Mouse (Mus musculus): ENCODE measurements around the gene Agxt2. TPM values are rescaled to one million over a fixed set of nuclear protein-coding genes. Genes with fewer than 3 reads are reported as not detected.
A peak's percentile ranks its signal among the peaks of the same experiment; 100 is the strongest.

Agxt2 gene
- polyA plus RNA-seq, 1 experiment from 2014 or later: 0.40 TPM

DNA sequence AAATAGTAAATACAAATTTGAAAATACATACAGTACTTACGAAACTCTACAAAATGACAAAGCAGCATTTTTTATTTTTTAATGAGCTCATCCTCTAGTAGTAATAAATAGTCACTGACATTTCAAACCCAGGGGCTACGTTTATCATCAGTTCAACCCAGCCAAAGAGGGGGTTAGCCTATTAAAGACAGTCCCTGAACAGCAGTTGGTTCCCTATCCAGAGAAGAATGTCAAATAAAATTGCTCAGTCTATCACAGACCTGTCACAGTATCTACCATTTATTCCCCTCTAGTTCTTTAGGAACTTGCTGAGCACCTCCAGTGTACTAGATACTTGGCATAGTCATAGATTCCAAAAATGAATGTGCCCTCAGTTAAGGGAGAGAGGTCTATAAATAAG, 28.9 kb downstream of the Agxt2 start:
- Histone ChIP-seq H3K27ac (no peak overlapping the region), H3K4me1 (peaks cover 4% of the 10 kb centered on the region; the same call in 1 of the 2 replicates), H3K36me3 (no peaks in the 10 kb centered on the region), H3K9me3 (no peaks in the 10 kb centered on the region), H3K27me3 (ENCODE audit: insufficient read depth, poor library complexity, severe bottlenecking) (0 out of 2 replicates have a peak, but pooled peaks cover 6% of the 10 kb centered on the region), H3K4me3 (no peak overlapping the region)
- WGBS: 81% methylated on average over 2 of the region's 2 CpGs
- DNase-seq (ENCODE audit: low spot score): no peak

DNA sequence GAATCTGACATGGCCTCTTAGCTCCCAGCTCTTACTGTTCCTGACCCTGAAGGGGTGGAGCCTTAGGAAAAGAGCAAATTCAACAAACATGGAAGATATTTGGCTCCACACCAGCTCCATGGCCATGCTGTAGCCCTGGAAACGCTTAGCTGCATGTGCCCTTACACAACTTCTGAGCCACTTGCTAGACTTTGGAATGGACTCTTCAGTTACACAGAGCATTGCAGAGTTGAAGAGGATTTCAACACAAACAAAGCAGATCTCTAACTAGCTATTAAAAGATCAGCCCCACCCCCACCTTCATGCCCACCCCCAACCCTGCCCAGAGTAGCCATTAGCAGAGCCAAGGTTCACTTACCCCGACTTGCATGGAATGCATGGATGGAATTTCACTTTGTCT, 41.5 kb downstream of the Agxt2 start:
- no peaks in the 10 kb centered on the region for H3K27me3 ChIP-seq (ENCODE audit: insufficient read depth, poor library complexity, severe bottlenecking)
- H3K4me3 ChIP-seq: no peak overlapping the region
- H3K9me3 ChIP-seq: no peaks in the 10 kb centered on the region
- H3K4me1 ChIP-seq: no peaks in the 10 kb centered on the region
- WGBS: 72% methylated on average over 2 of the region's 2 CpGs
- no peak overlapping the region for H3K27ac ChIP-seq
- no peak for DNase-seq (ENCODE audit: low spot score)
- H3K36me3 ChIP-seq: no peaks in the 10 kb centered on the region

DNA sequence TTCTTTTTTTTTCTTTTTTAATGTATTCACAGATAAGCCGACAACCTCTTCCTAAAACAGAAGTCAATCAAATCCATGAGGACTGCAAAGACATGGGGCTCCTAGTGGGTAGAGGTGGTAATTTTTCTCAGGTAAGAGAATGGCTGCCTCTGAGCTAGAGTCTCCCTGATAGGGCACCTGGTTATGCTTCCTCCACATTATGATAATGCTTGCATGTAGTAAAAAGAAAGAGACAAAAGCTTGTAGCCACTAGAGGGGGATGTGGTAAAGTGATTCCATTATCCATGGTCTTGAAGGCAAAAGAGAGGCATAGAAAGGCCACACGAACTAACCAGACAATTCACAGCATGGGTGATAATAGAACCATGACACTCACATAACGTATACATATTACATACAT, 42.1 kb downstream of the Agxt2 start:
- H3K9me3 ChIP-seq: no peaks in the 10 kb centered on the region
- no peaks in the 10 kb centered on the region for H3K36me3 ChIP-seq
- H3K4me1 ChIP-seq: no peaks in the 10 kb centered on the region
- H3K4me3 ChIP-seq: no peak overlapping the region
- no peak for DNase-seq (ENCODE audit: low spot score)
- no peak overlapping the region for H3K27ac ChIP-seq
- WGBS: 67% methylated on average over 3 of the region's 3 CpGs
- H3K27me3 ChIP-seq (ENCODE audit: insufficient read depth, poor library complexity, severe bottlenecking): no peaks in the 10 kb centered on the region

DNA sequence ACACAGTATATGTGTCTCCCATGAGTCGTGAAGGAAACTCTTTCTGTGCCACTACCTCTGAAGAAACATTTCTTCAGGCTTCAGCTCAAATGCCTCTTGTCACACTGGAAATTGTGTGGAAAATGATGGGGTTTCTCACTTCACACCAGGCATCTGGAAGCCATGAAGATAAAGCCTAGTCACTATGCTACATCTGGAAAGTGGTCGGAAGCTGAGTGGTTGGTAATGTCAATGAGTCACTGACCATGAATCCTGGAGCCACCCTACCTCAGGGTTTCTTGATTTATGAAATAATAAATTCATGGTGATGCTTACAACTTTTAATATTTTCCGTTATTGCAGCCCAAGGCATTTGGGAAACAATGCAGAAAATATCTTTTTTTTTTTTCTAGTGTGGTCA, 51.5 kb downstream of the Agxt2 start:
- Histone ChIP-seq H3K9me3 (no peaks in the 10 kb centered on the region), H3K27me3 (ENCODE audit: insufficient read depth, poor library complexity, severe bottlenecking) (no peaks in the 10 kb centered on the region), H3K36me3 (no peaks in the 10 kb centered on the region), H3K4me1 (no peaks in the 10 kb centered on the region), H3K27ac (no peak overlapping the region), H3K4me3 (no peak overlapping the region)
- 72% methylated on average over 3 of the region's 3 CpGs for WGBS
- no peak for DNase-seq (ENCODE audit: low spot score)

DNA sequence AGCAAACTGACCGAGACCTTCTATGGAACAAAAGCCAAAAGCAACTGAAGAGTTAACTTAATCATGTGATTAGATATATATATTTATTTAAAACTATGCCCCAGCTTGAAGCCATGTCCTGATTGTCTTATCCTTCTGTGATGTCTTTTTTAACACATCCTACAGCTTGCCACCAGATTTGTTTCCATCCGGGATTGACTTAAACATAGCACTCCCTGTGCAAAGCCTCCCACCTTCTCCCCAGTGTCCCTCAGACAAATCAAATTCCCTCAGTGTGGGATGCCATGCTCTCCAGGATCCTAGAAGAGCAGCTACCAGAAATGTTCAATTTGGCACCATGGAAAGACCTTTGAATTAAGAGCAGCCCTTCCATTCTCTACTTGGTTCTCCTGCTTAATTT, 52.5 kb downstream of the Agxt2 start:
- Histone ChIP-seq H3K36me3 (no peaks in the 10 kb centered on the region), H3K9me3 (no peaks in the 10 kb centered on the region), H3K4me3 (no peak overlapping the region), H3K27me3 (ENCODE audit: insufficient read depth, poor library complexity, severe bottlenecking) (no peaks in the 10 kb centered on the region), H3K4me1 (no peaks in the 10 kb centered on the region), H3K27ac (no peak overlapping the region)
- no peak for DNase-seq (ENCODE audit: low spot score)
- WGBS: 78% methylated on average over 2 of the region's 2 CpGs

DNA sequence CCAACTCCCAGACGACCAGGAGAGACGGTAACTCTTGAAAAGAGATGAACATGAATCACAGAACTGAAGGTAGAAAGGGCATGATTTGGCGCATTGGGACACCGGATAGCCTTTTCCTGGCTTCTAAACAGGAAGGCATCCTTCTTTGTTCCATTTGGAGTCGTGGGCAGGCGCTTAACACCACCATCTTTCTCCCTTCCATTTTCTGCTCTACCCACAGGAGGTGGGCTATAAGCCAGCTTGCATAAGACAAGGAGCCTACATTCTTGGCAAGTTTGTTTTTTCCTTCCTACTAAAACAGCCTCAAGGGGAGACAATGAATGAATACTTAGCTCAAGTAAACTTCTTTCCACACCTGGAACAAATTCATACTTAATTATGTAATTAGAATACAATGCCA, 55.3 kb downstream of the Agxt2 start:
- Histone ChIP-seq H3K27me3 (ENCODE audit: insufficient read depth, poor library complexity, severe bottlenecking) (no peaks in the 10 kb centered on the region), H3K4me1 (no peaks in the 10 kb centered on the region), H3K9me3 (no peaks in the 10 kb centered on the region), H3K27ac (no peak overlapping the region), H3K36me3 (no peaks in the 10 kb centered on the region), H3K4me3 (no peak overlapping the region)
- DNase-seq (ENCODE audit: low spot score): no peak
- 88% methylated on average over 6 of the region's 6 CpGs for WGBS

DNA sequence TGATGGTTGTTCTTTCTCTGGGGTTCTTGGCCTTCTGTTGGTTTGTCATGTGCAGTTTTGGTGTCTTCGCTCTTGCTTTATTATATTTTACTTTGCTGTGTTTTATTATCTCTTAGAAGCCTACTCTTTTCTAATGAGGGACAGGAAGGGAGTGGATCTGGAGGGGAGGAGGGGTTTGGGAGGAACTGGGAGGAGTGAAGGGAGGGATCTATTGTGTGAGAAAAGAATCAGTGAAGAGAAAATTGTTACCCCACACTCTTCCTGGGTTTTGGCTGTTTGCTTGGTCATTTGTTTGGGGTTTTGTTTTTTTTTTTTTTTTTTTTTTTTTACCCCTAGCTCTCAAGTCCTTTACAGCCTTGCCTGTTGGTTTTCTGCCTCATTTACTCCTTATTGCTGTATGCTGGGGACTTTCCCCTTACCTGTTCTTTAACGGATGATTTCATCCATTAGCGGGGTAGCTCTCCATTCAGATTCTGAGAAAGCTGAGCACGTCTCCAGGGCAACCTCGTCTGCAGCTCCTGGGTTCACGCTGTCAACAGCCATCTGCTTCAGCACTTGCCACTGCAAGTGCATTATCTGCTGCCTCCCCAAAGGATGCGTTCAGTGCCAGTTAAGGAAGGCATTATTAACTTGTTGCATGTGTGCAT, 62.9 kb downstream of the Agxt2 start:
- Histone ChIP-seq H3K4me3 (no peak overlapping the region), H3K27ac (no peak overlapping the region), H3K27me3 (ENCODE audit: insufficient read depth, poor library complexity, severe bottlenecking) (no peaks in the 10 kb centered on the region), H3K4me1 (no peaks in the 10 kb centered on the region), H3K9me3 (no peaks in the 10 kb centered on the region), H3K36me3 (no peaks in the 10 kb centered on the region)
- no peak for DNase-seq (ENCODE audit: low spot score)
- WGBS: 28% methylated on average over 7 of the region's 7 CpGs

DNA sequence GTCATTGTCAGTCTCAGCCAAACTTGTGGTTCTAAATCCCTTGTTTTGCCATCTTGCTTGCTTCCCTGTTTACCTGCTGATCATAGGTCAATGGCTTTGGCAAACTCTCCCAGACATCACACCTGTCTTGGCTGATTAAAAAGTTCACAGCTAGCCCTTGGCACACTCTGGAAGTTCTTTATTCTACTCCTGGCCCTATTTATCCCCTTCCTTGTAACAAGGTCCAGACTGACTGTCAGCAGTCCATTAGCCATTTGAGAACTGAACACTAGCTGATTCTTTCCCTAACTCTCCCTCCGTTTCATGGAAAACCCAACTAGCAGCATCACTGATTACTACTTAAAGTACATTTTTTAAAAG, 63.4 kb downstream of the Agxt2 start:
- no peak for DNase-seq (ENCODE audit: low spot score)
- Histone ChIP-seq H3K27ac (no peak overlapping the region), H3K27me3 (ENCODE audit: insufficient read depth, poor library complexity, severe bottlenecking) (no peaks in the 10 kb centered on the region), H3K4me3 (no peak overlapping the region), H3K4me1 (no peaks in the 10 kb centered on the region), H3K36me3 (no peaks in the 10 kb centered on the region), H3K9me3 (no peaks in the 10 kb centered on the region)
- WGBS: 66% methylated on average over 1 of the region's 1 CpGs

DNA sequence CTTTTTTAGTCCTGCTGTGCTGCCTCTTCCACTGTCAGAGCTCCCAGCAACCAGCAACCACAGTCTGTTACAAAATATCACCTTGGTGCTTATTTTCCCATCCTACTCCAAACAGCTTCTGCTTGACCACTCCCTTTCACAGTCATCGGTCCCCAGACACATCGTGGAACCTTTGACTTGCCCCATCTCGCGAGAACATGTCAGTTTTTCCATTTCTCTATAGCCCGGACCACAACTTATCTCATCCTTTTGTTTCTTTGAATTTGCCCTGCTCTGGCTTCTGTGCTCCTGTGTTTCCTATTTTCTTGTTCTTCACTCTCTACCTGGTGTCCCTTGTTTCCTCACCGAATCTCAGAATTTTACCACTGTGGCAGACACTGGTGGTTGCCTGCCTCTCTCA, 67.8 kb downstream of the Agxt2 start:
- 78% methylated on average over 6 of the region's 6 CpGs for WGBS
- Histone ChIP-seq H3K27me3 (ENCODE audit: insufficient read depth, poor library complexity, severe bottlenecking) (no peaks in the 10 kb centered on the region), H3K27ac (no peak overlapping the region), H3K9me3 (no peaks in the 10 kb centered on the region), H3K4me3 (no peak overlapping the region), H3K4me1 (no peaks in the 10 kb centered on the region), H3K36me3 (no peaks in the 10 kb centered on the region)
- DNase-seq (ENCODE audit: low spot score): no peak

DNA sequence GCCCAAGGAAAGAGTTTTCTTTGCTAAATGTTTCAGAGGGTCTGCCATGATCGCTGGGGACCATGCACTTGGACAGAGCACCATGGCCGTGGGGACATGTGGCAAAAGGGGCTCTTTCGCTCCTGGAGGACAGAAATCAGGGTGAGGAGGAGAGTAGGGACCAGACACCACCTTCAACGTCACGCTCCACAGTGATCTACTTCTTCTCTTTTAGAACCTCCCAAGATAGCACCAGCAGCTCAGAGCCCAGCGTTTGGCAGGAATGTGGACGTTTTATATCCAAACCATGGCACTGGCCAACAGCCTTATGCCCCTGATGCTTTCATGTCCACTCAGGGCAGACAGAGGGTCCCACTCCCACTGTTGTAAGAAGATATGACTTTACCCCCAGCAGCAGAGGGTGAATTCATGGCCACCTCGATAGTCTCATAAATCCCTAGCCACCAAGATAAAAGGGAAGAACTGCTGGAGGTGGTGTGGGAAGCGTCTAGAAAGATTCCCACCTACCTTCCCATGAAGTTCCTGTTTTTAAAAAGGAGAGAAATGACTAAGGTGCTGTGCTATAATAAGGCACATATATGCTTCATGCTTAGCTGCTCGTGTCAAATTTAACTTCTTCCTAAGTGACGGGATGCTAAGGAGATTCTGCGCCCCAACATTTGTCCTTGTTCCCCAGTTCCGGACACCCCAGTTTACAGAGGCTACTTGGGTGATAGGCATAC, 68.4 kb downstream of the Agxt2 start:
- Histone ChIP-seq H3K4me1 (no peaks in the 10 kb centered on the region), H3K27ac (no peak overlapping the region), H3K36me3 (no peaks in the 10 kb centered on the region), H3K4me3 (no peak overlapping the region), H3K9me3 (no peaks in the 10 kb centered on the region), H3K27me3 (ENCODE audit: insufficient read depth, poor library complexity, severe bottlenecking) (no peaks in the 10 kb centered on the region)
- WGBS: 85% methylated on average over 13 of the region's 13 CpGs
- peak; percentile 27 for DNase-seq (ENCODE audit: low spot score)

DNA sequence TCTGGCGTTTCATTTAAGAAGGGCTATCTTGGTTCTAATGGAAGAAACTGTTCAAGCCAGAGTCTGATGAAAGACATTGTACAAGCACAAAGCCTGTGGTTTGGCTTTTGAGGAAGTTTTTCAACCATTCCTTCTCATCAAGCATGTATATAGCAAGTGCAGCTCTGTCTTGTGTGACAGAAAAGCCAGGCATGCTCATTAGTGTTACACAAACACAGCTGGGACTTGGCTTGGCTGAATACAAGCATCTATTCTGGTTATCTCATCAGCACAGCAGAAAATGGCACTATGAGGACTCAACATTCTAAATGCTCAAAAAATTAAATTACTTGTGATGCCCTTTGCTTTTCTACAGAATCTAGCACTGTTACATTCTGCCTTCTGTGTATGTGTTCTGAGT, 78.6 kb downstream of the Agxt2 start:
- 86% methylated on average over 1 of the region's 1 CpGs for WGBS
- DNase-seq (ENCODE audit: low spot score): no peak

DNA sequence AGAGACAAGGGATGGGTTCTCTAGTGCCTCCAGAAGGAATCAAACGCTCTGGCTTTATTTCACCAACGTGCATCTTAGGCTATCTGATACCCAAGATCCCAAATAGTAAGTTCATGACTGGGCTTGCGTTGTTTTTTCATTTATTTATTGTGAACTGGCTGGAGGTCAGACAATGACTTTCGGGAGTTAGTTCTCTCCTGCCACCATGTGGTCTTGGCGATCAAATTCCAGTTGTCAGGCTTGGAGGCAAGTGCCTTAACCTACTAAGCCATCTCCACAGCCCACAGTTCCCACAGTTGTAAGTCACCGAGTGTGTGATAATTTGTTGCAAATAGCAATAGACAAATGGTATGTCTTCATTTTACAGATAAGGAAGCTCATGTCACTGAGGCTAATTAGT, 81.6 kb downstream of the Agxt2 start:
- Histone ChIP-seq H3K36me3 (peaks cover 3% of the 10 kb centered on the region; the same call in 1 of the 2 replicates), H3K4me3 (no peak overlapping the region), H3K4me1 (no peaks in the 10 kb centered on the region), H3K27ac (no peak overlapping the region), H3K27me3 (ENCODE audit: insufficient read depth, poor library complexity, severe bottlenecking) (no peaks in the 10 kb centered on the region), H3K9me3 (no peaks in the 10 kb centered on the region)
- DNase-seq (ENCODE audit: low spot score): no peak
- 76% methylated on average over 6 of the region's 6 CpGs for WGBS

More for the DNA sequence above, 78.6 kb downstream of the Agxt2 start:
- no peak overlapping the region for H3K4me3 ChIP-seq
- no peaks in the 10 kb centered on the region for H3K27me3 ChIP-seq (ENCODE audit: insufficient read depth, poor library complexity, severe bottlenecking)
- no peak overlapping the region for H3K27ac ChIP-seq
- no peaks in the 10 kb centered on the region for H3K9me3 ChIP-seq
- H3K4me1 ChIP-seq: no peaks in the 10 kb centered on the region
- no peaks in the 10 kb centered on the region; the same call in 1 of the 2 replicates for H3K36me3 ChIP-seq

DNA sequence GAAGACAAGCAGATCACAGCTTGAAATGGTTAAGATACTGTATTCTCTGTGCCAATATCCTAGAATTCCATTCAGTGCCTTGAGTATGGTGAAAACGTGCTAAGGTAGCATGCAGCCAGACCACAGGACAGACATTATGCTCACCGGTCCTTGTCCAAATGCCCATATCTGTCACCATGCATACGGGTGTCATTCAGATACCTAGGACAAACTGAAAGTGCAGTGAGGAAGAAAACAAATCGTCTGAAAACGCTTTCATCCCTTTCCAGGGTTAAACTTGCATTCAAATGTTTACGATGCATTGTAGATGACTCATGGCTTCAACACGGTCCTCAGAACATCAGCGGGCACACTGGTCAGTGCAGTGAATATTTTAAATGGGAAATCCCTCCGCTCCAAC, 83.2 kb downstream of the Agxt2 start:
- no peaks in the 10 kb centered on the region for H3K27me3 ChIP-seq (ENCODE audit: insufficient read depth, poor library complexity, severe bottlenecking)
- DNase-seq (ENCODE audit: low spot score): no peak
- H3K4me1 ChIP-seq: no peaks in the 10 kb centered on the region
- peaks cover 12% of the 10 kb centered on the region; the same call in 1 of the 2 replicates for H3K36me3 ChIP-seq
- H3K4me3 ChIP-seq: no peak overlapping the region
- no peak overlapping the region for H3K27ac ChIP-seq
- no peaks in the 10 kb centered on the region for H3K9me3 ChIP-seq
- WGBS: 90% methylated on average over 9 of the region's 9 CpGs
